Mouse (Mus musculus): ENCODE results near the gene Ltbp4. TPM values are rescaled to one million over a fixed set of nuclear protein-coding genes. Genes with fewer than 3 reads are reported as not detected.

The Ltbp4 gene
- polyA plus RNA-seq, 1 experiment, result 71.2 TPM

DNA sequence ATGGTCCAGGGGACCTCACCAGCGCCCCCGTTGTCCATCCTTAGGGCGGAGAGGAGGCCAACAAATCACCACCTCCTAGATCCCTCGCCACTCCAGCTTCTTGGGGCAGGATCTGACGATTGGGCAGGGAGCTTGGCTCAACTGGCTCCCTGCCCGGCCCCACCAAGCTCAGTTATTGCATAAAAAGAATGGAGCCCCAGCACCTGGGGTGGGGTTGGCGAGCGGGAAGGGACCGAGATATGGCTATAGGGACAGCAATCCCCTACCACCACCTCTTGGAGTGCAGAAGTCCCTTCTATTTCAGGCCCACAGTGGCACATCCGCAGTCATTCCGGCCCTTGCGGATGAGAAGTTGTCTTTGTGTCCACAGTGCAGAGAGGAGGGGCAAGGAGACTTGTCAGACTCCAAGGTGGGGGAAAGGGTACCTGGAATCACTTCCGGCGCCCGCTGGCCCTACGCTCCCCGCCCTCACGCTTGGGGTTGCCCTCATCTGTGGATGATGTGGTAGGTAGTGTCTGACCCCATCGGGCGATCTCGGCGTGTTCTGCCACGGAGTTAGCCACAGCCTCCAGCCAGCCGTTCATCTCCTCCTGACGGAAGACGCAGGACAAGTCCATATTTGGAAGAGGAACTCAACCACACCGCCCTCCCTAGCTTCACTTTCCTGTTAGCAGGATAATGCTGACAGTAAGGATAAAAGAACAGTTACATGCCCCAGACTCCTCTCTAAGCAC is 19.5 kb upstream of the Ltbp4 start, which contains the start of gene Gm20479:
Gene Gm20479, minus strand, starts transcription at position 559 of the 734 bp plus-strand sequence.
- WGBS, result 3% methylated on average over 27 of the region's 27 CpGs
- DNase-seq (ENCODE audit: low read depth, low spot score), result no peak

DNA sequence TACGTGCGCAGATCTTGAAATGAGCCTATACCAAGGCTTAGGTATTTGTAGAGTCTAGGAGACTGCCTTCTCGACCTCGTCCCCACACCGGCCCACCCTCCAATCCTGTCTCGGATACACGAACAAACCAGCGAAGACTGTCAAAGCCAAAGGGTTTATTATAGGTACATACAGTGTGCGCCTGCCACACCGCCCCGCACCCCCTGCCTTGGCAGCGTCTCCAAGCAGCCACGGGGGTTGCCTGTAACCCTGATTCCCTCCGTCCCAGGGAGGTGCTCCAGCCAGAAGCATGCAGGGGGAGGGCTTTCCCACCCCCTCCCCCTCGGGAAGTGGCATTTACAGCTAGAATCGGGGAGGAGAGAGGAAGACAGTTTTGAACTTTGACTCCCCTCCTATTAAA is 18.8 kb upstream of the Ltbp4 start:
- 3% methylated on average over 16 of the region's 16 CpGs for WGBS
- DNase-seq (ENCODE audit: low read depth, low spot score), result no peak

DNA sequence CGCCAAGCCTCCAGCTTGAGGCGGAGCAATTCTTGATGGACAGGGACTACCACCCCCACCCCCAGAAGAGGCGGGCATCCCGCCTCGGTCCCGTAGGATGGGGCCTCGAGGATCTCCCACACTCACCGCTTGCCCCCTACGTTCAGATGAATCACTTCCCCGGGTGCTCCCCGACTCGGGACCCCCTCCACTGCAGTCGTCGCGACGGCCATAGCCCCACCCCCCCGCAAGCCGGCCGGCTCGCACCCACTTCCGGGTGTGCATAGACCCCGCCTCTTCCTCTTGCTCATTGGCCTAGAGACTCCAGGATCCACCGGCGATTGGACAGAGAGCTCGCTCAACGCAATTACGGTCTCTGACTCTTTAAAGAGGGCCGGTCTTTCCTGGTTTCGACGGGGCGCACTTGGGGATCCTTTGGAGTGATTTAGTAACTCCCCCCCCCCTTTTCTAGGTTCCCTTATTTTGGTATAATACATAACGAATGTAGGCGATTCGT is 18.3 kb upstream of the Ltbp4 start, which contains the start of gene Shkbp1:
Gene Shkbp1, minus strand, starts transcription at position 275 of the 496 bp plus-strand sequence.
- WGBS, result 1% methylated on average over 34 of the region's 34 CpGs
- DNase-seq (ENCODE audit: low read depth, low spot score), result no peak

DNA sequence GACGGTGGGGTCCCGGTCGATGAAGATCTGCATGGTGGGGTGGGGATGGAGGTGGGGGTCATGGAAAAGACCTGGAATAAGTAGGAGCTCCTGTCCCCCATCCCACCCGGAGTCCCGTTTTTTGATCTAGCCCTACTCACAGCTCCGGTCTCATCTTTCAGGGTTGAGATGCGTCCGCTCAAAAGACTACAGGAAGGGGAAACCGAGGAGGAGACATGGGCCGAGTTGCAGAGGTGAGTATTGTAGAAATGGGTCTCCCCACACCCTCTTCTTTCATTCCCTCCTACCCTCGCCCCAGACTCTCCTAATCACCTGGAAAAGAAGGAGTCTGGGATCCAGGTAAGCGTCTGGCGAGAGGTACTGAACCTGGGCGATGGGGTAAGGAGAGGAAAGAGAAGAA is 17.8 kb upstream of the Ltbp4 start:
- 15% methylated on average over 14 of the region's 14 CpGs for WGBS

DNA sequence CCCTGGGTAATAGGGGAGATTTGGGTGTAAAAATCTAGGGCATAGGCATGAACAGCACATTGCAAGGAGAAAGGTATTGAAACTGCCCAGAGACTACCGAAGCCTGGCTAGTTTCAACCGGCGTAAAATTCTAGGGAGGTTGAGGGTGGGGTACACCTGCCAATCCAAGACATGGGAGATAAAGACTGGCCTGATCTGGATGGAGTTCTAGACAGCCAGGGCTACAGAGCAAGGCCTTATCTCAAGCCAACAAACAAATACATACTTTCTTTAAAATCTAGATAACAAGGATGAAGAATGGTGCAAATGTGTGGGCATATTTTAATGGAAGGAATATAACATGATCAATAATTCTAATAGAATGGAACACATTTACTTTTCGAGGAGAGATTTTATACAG is 17.3 kb upstream of the Ltbp4 start:
- DNase-seq (ENCODE audit: low read depth, low spot score), result no peak
- WGBS, result 69% methylated on average over 4 of the region's 4 CpGs

More for the DNA sequence above, 17.8 kb upstream of the Ltbp4 start:
- DNase-seq (ENCODE audit: low read depth, low spot score), result no peak

DNA sequence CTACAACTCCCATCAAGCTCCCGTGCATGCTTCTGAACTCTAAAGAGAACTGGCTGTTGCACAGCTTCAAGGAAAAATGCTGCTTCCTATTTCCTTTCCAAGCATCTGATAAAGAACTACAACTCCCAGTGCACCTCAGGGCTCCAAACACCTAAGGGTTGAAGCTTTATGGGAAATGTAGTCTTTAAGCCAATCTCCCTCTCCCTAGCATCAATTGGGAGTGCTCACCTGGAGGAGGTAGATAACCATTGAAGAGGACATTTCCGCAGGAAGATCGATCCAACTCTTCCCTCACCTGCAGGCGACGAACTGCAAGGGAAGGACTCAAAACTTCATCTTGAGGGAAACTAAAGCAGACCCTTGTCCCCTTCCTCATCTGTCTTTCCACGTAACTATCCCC is 16.7 kb upstream of the Ltbp4 start:
- no peak for DNase-seq (ENCODE audit: low read depth, low spot score)
- WGBS, result 42% methylated on average over 6 of the region's 6 CpGs

DNA sequence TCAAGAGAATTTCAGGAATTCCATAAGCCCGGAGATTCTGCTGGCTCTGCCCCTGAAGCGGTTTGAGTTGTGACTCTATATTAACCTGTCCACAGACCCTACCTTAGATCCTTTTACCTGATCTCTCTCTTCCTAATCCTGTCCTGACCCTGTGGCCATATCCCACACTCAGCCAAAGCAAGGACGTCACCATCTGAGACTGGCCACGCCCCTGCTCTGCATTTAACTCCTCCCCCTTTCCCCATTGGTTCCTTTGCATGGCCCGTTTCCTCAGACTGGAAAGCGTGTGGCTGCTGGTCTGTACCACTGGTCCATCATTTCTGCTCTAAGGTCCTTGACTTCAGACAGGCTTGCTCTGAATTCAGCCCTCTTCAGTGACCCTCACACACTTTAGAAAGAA is 8.0 kb upstream of the Ltbp4 start:
- 40% methylated on average over 6 of the region's 6 CpGs for WGBS
- DNase-seq (ENCODE audit: low read depth, low spot score), result no peak

DNA sequence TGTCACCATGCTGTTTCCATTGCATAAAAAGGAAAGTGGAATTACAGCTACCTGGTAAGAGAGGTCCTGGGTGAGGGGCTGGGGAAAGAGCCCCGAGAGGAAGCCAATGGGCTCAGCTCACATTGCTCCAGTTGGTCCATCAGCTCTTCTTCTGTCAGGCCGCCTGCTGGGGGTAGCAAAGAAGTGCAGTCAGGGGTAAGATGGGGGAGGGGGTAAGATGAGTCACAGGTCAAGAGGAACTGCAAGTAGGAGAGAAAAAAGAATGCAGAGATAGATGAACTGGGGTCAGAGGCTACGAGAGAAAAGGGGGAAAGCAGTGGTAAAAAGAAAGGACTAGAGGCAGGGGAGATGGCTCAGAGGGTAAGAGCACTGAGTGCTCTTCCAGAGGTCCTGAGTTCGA is 5.1 kb upstream of the Ltbp4 start:
- 85% methylated on average over 4 of the region's 4 CpGs for WGBS

DNA sequence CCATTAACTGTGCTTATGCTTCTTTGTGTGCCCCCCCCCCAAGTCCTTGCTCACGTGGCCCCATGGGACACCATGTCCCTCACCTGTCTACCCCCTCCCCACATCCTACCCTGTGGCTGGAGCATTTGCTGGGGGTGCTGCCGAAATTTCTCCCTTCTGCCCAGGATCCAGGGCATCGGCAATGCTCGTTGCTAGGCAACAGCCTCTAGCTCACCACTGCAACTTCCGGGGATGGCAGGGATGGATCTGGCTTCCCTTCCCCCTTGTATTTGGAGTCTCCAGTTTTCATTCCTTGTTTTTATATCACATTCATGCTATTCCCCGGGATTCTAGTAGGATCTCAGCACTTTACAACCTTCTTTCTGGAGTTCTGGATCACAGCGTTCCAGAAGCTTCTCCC is 2.0 kb upstream of the Ltbp4 start:
- 39% methylated on average over 7 of the region's 7 CpGs for WGBS

More for the DNA sequence above, 5.1 kb upstream of the Ltbp4 start:
- no peak for DNase-seq (ENCODE audit: low read depth, low spot score)

DNA sequence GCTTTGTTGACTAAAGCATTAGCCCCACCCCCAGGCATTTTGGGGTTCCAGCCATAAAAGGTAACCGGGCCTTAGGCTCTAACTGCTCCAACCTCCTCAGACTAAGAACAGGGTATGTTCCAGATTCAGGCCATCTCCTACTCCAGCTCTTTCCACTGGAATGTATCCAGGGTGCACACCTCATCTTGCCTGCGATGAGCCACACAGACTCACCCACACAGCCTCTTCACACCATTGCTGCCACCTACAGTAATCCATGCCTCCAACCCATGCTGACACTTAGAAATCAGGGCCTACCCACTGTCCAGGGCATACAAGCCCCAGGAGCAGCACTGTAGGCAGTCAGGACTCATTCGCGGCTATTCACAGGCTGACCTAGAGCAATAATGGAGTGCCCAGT is 1.6 kb upstream of the Ltbp4 start:
- no peak for DNase-seq (ENCODE audit: low read depth, low spot score)
- WGBS, result 75% methylated on average over 4 of the region's 4 CpGs

More for the DNA sequence above, 2.0 kb upstream of the Ltbp4 start:
- no peak for DNase-seq (ENCODE audit: low read depth, low spot score)

DNA sequence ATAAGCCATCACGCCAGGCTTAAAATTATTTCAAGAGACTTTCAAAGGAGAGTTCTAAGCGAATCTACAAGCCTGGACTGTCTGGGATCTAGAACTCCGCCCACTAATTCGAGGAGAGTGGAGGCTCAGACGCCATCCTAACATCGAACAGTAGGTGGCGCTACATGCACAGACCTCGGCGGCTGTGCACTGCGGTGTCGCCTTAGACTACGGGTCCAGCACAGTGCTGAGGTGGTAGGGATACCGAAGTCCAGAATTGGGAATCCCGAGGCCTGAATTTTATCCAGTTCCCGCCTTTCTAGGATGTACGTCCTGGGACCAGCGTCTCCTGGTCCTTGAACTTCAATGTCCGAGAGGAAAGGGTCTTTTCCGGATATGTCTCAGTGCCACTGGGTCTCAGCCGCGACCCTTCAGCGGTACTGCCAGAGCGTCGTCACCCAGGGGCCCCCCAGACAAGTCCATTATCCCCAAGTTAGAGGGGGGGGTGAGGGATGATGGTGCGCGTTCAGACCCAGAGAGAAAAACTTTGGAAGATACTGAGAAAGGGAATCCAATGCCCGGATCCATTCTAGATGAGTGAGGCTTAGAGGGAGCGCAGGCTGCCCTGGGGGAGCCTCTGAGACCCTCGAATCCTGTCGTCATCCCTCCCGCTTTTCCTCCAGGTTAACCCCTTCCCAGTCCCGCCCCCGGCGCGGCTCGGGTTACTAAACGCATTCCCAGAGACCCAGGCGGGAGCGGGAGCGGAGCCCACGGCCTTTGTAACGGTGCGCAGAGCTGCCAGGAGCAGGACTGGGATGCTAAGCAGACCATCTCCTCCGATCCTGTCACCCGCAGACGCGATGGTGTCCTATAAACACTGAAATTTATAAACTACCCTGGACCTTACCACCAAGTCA is 1.3 kb downstream of the Ltbp4 start:
- 2% methylated on average over 47 of the region's 47 CpGs for WGBS
- peak; percentile 73 for DNase-seq (ENCODE audit: low read depth, low spot score)

DNA sequence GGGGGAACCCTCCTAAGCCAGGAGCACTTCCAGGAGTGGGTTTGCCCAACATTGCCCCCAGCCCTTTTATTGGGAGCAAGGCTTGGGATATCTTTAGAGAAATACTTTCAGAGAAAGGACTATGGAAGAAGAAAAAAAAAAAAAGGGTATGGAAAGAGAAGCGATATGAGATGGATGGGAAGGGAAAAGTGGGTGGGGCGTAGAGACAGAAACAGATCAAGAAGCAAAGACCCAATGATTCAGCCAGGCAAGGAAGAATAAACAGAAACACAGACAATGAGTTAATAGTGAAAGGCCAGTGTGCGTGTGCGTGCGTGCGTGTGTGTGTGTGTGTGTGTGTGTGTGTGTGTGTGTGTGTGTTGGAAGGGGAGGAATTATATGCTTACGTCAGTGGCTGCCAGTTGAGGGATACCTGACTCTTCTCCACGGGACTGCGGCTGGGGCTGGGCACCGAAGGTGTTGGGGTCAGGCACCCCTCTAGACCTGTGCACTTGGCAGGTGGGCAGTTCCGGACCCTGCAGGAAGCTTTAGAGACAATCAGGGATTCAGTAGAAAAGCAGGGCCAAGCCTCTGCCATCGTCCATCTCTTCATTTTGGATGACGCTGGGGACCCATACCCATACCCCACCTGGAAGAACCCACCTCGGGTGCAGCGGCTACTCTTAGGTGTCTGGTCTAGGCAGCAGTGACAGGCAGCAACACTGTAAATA is 2.3 kb downstream of the Ltbp4 start:
- WGBS, result 36% methylated on average over 15 of the region's 15 CpGs
- no peak for DNase-seq (ENCODE audit: low read depth, low spot score)

DNA sequence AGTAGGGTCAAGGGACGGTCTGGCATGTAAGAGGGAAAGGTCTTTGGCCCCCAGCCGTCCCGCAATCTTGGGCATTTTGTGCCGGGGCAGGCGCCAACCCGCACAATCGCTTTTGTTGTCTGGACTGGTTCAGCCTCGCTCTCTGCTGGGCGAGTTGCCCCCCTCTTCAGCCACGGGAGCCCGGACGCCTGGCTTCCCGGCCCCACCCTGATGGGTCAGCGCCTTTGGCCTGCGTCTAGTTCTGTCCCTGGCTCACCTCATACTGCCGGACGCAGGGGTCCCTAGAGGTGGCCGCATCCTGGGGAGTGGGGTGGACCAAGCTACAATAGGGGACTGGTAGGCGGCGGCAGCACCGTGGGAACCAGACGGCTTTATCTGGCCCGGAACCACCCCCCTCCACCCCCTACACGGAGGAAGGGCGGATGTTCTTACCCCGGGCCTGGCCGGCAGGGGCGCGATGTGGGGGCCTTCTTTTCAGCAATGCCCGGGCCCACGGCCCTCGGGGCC is 3.0 kb downstream of the Ltbp4 start:
- no peak for DNase-seq (ENCODE audit: low read depth, low spot score)
- WGBS, result 6% methylated on average over 32 of the region's 32 CpGs

DNA sequence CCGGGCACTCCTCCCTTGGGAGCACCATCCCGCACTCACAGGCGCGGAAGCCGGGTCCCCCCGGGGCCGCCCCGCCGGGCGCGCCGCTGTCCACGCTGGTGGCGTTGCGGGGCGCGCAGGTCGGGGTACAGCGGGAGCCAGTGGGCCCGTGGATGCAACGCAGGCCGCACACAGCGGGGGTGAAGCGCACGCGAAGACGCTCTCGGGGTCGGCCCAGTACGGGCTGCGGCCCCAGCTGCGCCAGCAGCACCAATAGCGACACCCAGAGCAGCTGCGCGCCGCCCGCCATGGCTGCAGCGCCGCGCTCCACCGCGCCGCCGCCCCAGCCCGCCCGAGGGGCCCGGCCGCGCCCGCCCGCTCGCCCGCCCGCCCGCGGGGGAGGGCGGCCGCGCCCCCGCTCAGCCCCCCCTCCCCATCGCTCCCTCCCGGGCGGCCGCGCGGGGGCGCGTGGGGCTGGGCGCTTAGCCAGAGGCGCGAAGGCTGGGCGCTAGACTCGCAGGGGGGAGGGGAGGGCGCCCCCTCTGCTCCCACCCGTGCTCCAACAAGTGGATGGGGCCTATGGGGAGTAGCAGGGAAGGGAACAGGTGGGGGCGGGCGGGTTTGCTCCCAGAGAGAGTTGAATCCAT is 4.1 kb downstream of the Ltbp4 start:
- whole genome bisulfite sequencing, result under 1% methylated on average over 60 of the region's 77 CpGs

DNA sequence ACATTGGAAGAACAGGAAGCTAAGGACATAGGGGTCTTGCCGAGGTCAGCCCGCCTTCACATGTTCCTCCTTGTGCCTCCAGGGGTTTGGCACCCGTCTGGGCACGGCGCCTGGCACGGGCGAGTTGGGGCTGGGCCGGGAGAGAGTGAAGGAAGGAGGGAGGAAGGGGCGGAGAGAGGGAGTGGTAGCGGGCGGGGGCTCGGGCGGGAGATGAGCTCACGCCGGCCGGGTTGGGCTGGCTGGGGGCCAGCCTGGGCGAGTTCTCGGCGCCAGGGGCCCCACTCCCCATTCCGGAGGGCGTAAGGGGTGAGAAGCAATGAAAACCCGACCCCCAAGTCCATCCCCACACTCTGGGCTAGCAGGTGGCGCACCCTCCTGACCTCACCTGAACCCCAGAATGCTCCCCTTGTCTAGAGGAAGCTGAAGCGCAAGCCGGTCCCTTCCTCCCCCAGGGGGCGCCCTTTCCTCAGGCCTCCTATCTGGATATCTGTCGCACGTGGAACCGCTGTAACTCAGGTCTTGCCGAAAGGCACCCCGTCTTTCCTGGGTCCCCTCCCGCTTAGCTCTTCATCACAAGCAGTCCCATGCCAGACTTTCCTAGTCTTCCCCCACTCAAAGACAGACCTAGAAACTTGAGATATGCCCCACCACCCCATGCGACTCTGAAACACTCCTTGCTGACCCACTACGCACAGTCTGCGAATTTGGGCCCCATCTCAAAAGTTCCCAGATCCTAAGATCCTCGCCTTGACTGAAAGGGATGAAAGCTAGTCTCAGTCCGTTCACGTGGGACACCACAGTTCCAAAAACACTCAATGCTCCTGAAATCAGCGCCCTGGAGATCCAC is 4.9 kb downstream of the Ltbp4 start:
- WGBS, result under 1% methylated on average over 39 of the region's 39 CpGs
- DNase-seq (ENCODE audit: low read depth, low spot score), result peak; percentile 73

More for the DNA sequence above, 4.1 kb downstream of the Ltbp4 start:
- DNase-seq (ENCODE audit: low read depth, low spot score), result no peak

DNA sequence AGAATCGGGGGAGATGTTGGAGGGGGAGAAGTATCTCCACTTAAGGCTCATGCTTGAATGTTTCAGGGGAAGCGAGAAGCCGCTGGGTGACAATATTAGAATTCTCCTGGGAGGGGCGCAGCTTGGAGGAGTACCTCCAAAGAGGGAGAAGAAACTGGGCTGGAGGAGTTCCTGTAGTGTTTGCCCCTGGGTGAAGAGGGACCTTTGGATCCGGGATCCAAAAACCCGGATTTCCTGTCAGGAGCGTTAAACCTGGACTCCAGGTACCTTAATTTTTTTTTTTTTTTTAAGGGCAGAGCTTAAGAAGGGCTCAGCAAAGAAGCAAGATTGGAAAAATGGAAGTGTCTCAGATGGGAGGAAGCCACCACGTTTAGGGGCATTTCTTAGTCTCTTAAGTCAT is 5.6 kb downstream of the Ltbp4 start:
- no peak for DNase-seq (ENCODE audit: low read depth, low spot score)
- WGBS, result 1% methylated on average over 8 of the region's 8 CpGs

DNA sequence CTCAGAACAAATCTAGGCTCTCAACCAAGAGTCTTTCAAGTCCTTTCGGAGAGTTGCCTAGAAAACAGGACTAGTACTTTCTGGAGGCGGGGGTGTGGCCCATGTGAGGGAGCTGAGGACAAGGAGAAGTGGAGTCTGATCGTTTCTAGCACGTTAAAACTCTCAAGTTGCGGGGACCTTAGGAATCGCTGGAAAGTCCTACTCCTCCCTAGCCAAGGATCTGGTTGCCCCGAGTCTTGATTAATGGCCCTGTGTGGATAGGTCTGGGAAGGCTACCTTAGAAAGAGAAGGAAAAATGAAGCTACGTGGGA is 6.0 kb downstream of the Ltbp4 start:
- no peak for DNase-seq (ENCODE audit: low read depth, low spot score)
- WGBS, result 2% methylated on average over 8 of the region's 8 CpGs

DNA sequence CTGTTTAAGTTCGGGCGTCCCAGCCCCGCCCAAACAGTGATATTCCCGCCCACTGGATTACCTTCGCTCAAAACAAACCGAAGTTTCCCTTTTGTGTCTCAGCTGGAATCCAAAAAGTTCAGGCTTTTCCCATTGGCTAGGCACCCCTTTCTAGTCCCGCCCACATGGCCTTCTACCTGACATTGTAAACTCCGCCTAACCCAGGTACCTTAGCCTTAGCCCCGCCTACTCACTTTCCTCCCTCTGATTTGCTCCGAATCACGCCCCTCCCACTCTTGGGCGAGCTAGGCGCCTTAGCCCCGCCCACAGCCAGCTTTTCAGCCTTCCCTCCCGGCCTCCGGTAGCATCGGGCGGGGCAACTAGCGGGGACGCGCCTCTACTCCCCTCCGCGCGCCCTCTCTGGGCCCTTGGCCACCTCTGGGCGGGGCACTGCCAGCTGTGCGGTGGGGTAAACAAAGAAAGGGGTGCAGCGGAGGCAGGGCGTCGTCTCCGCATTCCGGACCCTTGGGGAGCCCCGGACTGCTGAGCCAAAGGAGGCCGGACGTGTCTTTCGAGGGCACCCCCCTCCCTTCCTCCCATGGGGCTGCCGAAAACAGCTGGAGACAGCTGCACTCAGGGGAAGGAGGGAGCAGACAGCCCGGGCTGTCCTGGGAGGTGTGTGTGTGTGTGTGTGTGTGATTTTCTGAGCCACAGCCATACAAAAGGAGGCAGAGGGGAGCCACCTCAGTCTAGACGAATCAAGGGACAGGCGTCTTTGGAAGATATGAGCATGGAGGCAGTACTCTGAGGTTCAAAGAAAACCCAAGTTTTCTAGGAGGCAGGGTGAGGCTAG is 6.6 kb downstream of the Ltbp4 start:
- DNase-seq (ENCODE audit: low read depth, low spot score), result peak; percentile 89
- under 1% methylated on average over 39 of the region's 39 CpGs for WGBS

Data from large intestine, adult 2 months (tissue).